Mouse (Mus musculus) heart, adult 2 months (tissue): ENCODE data around the gene Appl1. TPM values are rescaled to one million over a fixed set of nuclear protein-coding genes. Genes with fewer than 3 reads are reported as not detected.

Experiments
- DNase-seq, 2 experiments: peaks; one replicate each; pipeline ENCODE4 v3.0.0; 2021
- H3K27ac ChIP-seq: fragments of 200-600 bp; 2 replicates; pipeline ENCODE4 v1.8.1; 2022
- H3K27me3 ChIP-seq: fragments of 200-500 bp; 2 replicates; pipeline ENCODE4 v1.6.1; 2012; ENCODE audit warnings: mild to moderate bottlenecking, low read length, inconsistent platforms, mixed read lengths; ENCODE audit not compliant: control insufficient read depth, insufficient read depth
- H3K36me3 ChIP-seq: fragments of 200-500 bp; 2 replicates; pipeline ENCODE4 v1.6.1; 2012; ENCODE audit warnings: low read length, inconsistent platforms; ENCODE audit not compliant: control insufficient read depth, insufficient read depth
- H3K4me1 ChIP-seq: fragments of 200-500 bp; 2 replicates; pipeline ENCODE4 v1.6.1; 2011; ENCODE audit warnings: low read length; ENCODE audit not compliant: control insufficient read depth, insufficient read depth
- H3K4me3 ChIP-seq: fragments of 200-600 bp; 2 replicates; pipeline ENCODE4 v1.8.1; 2022
- H3K79me2 ChIP-seq: fragments of 200-500 bp; replicated peaks from 2 replicates; pipeline ENCODE4 v1.6.1; 2012; ENCODE audit warnings: mild to moderate bottlenecking, inconsistent platforms, low read length, moderate library complexity, mixed read lengths; ENCODE audit not compliant: control insufficient read depth, insufficient read depth
- H3K9ac ChIP-seq: fragments of 200-500 bp; 2 replicates; pipeline ENCODE4 v1.6.1; 2012; ENCODE audit warnings: low read depth, mild to moderate bottlenecking, control low read depth, inconsistent platforms, low read length, mixed read lengths
- CTCF ChIP-seq: fragments of 200-600 bp; IDR thresholded peaks from 2 replicates; pipeline ENCODE4 v1.8.1; 2022; ENCODE audit warnings: antibody characterized with exemption, mild to moderate bottlenecking, moderate library complexity
- EP300 ChIP-seq: fragments of 200-500 bp; IDR thresholded peaks from 2 replicates; pipeline ENCODE4 v1.6.1; 2011; ENCODE audit warnings: low read depth, low read length, control low read depth; ENCODE audit not compliant: insufficient read depth
- POLR2A ChIP-seq: fragments of 200-500 bp; IDR thresholded peaks from 2 replicates; pipeline ENCODE4 v1.6.1; 2011; ENCODE audit warnings: mild to moderate bottlenecking, low read depth, low read length, control low read depth; ENCODE audit not compliant: insufficient read depth
- WGBS: fragments of 180-500 bp; shearing (Covaris S2); methylation state at CpG from one replicate; pipeline ENCODE4 v1.1.7; 2018; 5-methylcytosine and 5-hydroxymethylcytosine counted together
- intact Hi-C: fragments of 180-260 bp; cut with DNase I; formaldehyde crosslinking; loops from one replicate; pipeline ENCODE4 v1.15.1; 2025
- long read RNA-seq: library from polyadenylated mRNA; stranded (forward); transcript quantifications from one replicate; pipeline ENCODE4 v2.0.0, GENCODE M21; 2021
- polyA plus RNA-seq: library from polyadenylated mRNA; depleted of rRNA; stranded (reverse); fragments of >200 nt; gene quantifications from 2 replicates; pipeline ENCODE4 v1.2.3, GENCODE M21; 2012; rRNA removed
- total RNA-seq, 2 experiments: library from RNA; stranded (reverse); gene quantifications; 2 replicates each; pipeline ENCODE4 v1.2.3; 2021

The Appl1 gene
- total RNA-seq (10 to 100 TPM; 18.9 to 19.5 TPM), polyA plus RNA-seq (3.6 and 11.2 TPM in 2 replicates)
- long read RNA-seq, full-length matches to known transcripts, result 33 of 43 reads
- long read RNA-seq, partial matches to known transcripts, result 2 of 43 reads
- long read RNA-seq, other reads (novel, unspliced or antisense), result 8 of 43 reads

DNA sequence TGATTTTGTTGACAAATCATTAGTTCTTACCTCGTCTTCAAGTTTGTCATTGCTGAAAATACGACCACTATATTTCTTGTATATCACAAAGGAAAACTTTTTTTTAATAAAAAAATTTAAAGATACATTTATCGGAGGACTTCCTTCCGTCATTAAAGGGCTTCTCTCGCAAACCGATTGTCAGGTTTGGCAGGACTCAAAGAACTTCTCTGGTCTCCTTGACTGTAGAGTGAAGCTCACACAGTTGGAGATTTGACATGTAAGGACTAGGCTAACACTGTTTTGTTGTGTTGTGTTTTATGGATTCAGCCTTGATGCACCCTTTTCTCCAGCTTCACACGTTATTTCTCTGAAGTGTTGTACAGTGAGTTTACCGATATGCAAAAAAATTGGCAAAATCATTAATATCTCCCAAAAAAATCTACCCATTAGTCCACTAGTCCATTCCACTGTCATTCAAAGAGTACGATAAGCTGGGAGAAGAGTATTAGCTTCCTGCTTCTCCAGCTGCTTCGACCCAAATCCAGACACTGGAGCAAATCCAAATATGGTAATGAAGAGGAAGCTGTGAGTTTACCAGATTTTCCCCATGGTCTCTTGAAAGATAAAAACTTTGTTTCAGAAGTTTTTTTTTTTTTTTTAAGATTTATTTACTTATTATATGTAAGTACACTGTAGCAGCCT, at the start of gene Appl1:
Gene Appl1, minus strand, starts transcription at position 127 of the 684 bp plus-strand sequence.
- TF ChIP-seq POLR2A (no peak), EP300 (no peak), CTCF (no peak)
- intact Hi-C loops, result loop anchor here (10.0 kb wide), 1 partner anchor 454 kb away; the partner anchor contains the start of gene Fam208a

DNA sequence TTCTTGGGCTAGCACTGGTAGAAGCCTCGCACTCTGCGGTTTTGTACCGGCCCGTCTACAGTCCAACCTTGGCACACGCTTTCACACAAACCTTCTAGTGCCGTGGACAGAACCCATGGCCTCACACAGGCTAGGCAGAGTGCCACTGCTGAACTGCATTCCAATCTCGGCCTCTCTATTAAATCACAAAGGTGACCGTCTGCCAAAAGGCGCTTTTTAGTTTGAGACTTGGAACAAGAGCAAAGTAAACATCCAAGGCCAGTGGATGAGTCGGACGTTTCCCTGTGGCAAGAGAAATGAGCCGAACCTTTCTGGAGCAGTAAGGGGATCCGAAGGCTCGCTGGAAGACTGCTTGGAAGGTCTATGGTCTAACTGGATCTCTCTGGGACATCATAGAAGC, 48.8 kb upstream of the Appl1 start:
- peaks cover 2% of the 10 kb centered on the region for H3K4me1 ChIP-seq
- TF ChIP-seq POLR2A (no peak), CTCF (no peak), EP300 (no peak)
- no peaks in the 10 kb centered on the region for H3K36me3 ChIP-seq
- no peaks in the 10 kb centered on the region for H3K27me3 ChIP-seq
- H3K4me3 ChIP-seq, result no peak overlapping the region
- no peak for DNase-seq
- intact Hi-C loops, result no loop called here
- H3K79me2 ChIP-seq, result no peaks in the 10 kb centered on the region
- 56% methylated on average over 14 of the region's 14 CpGs for WGBS
- H3K9ac ChIP-seq, result no peak overlapping the region
- no peak overlapping the region for H3K27ac ChIP-seq

More for the DNA sequence above, at the start of gene Appl1:
- Histone ChIP-seq H3K27ac (peak within 1 kb of the TSS; percentile 87), H3K36me3 (peaks cover 3% of the 10 kb centered on the region), H3K4me3 (peak within 1 kb of the TSS; percentile 57), H3K27me3 (no peaks in the 10 kb centered on the region), H3K9ac (peak within 1 kb of the TSS; percentile 90), H3K79me2 (peaks cover 11% of the 10 kb centered on the region), H3K4me1 (peaks cover 1% of the 10 kb centered on the region; the same call in 1 of the 2 replicates)
- WGBS, result 22% methylated on average over 10 of the region's 10 CpGs
- no peak for DNase-seq

DNA sequence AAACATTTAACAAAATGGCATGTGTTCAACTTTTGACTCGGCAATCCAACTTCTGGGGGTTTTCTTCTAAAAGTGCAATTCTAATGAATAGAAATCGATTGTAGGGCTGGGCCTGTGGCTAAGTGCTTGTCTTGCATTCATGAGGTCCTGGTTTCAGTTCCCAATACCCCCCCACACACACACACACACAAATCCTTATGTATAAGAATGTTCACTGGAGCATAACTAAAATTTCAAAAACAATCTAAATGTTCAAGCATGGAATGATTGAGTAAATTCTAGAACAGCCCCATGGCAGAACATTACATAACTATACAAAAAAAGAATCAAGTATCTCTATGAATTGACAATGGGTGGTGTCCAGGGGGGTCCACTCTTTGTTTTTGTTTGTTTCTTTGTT, 46.9 kb upstream of the Appl1 start:
- no peaks in the 10 kb centered on the region for H3K36me3 ChIP-seq
- H3K27ac ChIP-seq, result no peak overlapping the region
- intact Hi-C loops, result no loop called here
- DNase-seq, result no peak
- H3K27me3 ChIP-seq, result no peaks in the 10 kb centered on the region
- 91% methylated on average over 2 of the region's 2 CpGs for WGBS
- H3K9ac ChIP-seq, result no peak overlapping the region
- H3K4me1 ChIP-seq, result peaks cover 2% of the 10 kb centered on the region
- no peak overlapping the region for H3K4me3 ChIP-seq
- TF ChIP-seq EP300 (no peak), POLR2A (no peak), CTCF (no peak)
- H3K79me2 ChIP-seq, result no peaks in the 10 kb centered on the region

DNA sequence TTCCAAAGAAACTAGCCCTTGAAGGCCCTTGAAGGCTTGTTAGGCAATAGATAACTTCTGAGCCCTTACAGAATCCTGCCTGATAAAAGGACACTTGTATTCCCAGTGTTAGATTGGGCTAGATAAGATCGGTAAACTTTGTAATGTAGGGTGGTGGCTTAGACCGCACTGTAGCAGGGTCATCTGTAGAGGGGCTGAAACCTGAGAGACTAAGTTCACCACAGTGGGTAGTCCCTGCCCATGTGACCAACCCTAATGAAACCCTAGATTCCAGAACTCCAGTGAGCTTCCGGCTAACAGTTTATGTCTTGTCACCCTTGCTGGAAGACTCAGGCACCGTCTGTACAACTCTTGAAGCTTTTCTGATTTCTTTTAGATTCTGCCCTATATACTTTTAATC, 42.6 kb upstream of the Appl1 start:
- intact Hi-C loops, result no loop called here
- no peak overlapping the region for H3K27ac ChIP-seq
- H3K27me3 ChIP-seq, result no peaks in the 10 kb centered on the region
- H3K9ac ChIP-seq, result no peak overlapping the region
- no peaks in the 10 kb centered on the region for H3K36me3 ChIP-seq
- TF ChIP-seq EP300, result no peak
- no peak for TF ChIP-seq POLR2A
- TF ChIP-seq CTCF, result no peak
- 66% methylated on average over 4 of the region's 4 CpGs for WGBS
- no peak overlapping the region for H3K4me3 ChIP-seq
- no peaks in the 10 kb centered on the region for H3K79me2 ChIP-seq
- no peak for DNase-seq
- no peaks in the 10 kb centered on the region for H3K4me1 ChIP-seq

DNA sequence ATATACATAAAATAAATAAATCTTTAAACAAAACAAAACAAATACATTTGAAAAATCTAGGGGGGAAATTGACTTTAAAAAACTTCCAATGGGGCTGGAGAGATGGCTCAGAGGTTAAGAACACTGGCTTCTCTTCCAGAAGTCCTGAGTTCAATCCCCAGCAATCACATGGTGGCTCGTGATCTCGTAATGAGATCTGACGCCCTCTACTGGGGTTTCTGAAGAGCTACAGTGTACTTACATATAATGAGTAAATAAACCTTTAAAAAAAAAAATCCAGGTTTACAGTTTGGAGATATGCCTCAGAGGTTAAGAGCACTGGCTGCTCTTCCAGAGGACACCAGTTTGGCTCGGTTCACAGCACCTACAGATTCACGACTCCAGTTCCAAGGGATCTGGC, 40.5 kb upstream of the Appl1 start:
- DNase-seq, result no peak

DNA sequence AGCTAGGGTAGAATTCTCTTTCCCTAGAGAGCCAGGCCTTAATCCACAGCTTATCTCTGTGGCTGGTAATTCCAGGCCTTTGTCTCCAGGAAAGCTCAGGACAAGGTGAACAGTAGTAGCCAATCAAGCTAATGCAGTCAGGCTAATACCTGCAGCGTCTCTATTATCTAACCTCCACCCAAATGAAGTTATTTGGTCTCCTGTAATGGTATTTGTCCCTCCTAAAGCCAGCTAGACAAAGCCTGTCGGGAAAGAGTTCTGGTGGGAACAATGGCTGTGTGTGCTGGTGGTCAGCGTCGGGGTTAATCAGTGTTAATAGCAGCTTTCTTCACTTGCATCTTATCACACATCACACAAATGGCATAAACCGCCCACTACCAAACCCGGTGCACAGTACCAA, 34.9 kb upstream of the Appl1 start:
- WGBS, result 43% methylated on average over 6 of the region's 6 CpGs
- no peaks in the 10 kb centered on the region for H3K27me3 ChIP-seq
- no peak overlapping the region for H3K4me3 ChIP-seq
- no peak for DNase-seq
- intact Hi-C loops, result no loop called here
- no peak overlapping the region for H3K9ac ChIP-seq
- no peaks in the 10 kb centered on the region for H3K4me1 ChIP-seq
- no peaks in the 10 kb centered on the region for H3K79me2 ChIP-seq
- TF ChIP-seq CTCF (no peak), EP300 (no peak), POLR2A (no peak)
- no peaks in the 10 kb centered on the region for H3K36me3 ChIP-seq
- no peak overlapping the region for H3K27ac ChIP-seq

More for the DNA sequence above, 40.5 kb upstream of the Appl1 start:
- Histone ChIP-seq H3K27me3 (no peaks in the 10 kb centered on the region), H3K9ac (no peak overlapping the region), H3K27ac (no peak overlapping the region), H3K4me1 (no peaks in the 10 kb centered on the region), H3K36me3 (no peaks in the 10 kb centered on the region), H3K79me2 (no peaks in the 10 kb centered on the region), H3K4me3 (no peak overlapping the region)
- 75% methylated on average over 5 of the region's 5 CpGs for WGBS
- intact Hi-C loops, result no loop called here
- TF ChIP-seq CTCF (no peak), POLR2A (no peak), EP300 (no peak)
